Mouse (Mus musculus) kidney, embryonic 16.5 days (tissue): ENCODE data around the gene Kcnk3. TPM values are rescaled to one million over a fixed set of nuclear protein-coding genes. Genes with fewer than 3 reads are reported as not detected.

Experiments
- ATAC-seq: fragments of 200-750 bp; cut with Nextera tagmentation; 2 replicates; pipeline ENCODE4 v1.8.0; 2017; ENCODE audit warnings: moderate TSS enrichment; ENCODE audit not compliant: low FRiP score, low TSS enrichment
- H3K27ac ChIP-seq: fragments of 300-500 bp; sonication (generic); 2 replicates; pipeline ENCODE4 v1.5.1; 2014; ENCODE audit warnings: low read length
- H3K27me3 ChIP-seq: fragments of 300-500 bp; sonication (generic); 2 replicates; pipeline ENCODE4 v1.6.1; 2014; ENCODE audit warnings: low read length, control low read depth, mixed read lengths; ENCODE audit not compliant: insufficient read depth
- H3K36me3 ChIP-seq: fragments of 300-500 bp; sonication (generic); 2 replicates; pipeline ENCODE4 v1.6.1; 2014; ENCODE audit warnings: low read length, control low read depth, mixed read lengths; ENCODE audit not compliant: insufficient read depth
- H3K4me1 ChIP-seq: fragments of 300-500 bp; sonication (generic); 2 replicates; pipeline ENCODE4 v1.6.1; 2014; ENCODE audit warnings: low read length, control low read depth, mixed read lengths; ENCODE audit not compliant: insufficient read depth
- H3K4me2 ChIP-seq: fragments of 300-500 bp; sonication (generic); replicated peaks from 2 replicates; pipeline ENCODE4 v1.6.1; 2014; ENCODE audit warnings: low read depth, low read length
- H3K4me3 ChIP-seq: fragments of 300-500 bp; sonication (generic); 2 replicates; pipeline ENCODE4 v1.5.1; 2014; ENCODE audit warnings: mild to moderate bottlenecking, low read length
- H3K9ac ChIP-seq: fragments of 300-500 bp; sonication (generic); replicated peaks from 2 replicates; pipeline ENCODE4 v1.6.1; 2014; ENCODE audit warnings: low read length
- H3K9me3 ChIP-seq: fragments of 300-500 bp; sonication (generic); 2 replicates; pipeline ENCODE4 v1.6.1; 2016; ENCODE audit warnings: low read length, control low read depth
- WGBS: fragments of 180-500 bp; shearing (Covaris S2); extraction: QIAGEN DNeasy Blood & Tissue Kit; methylation state at CpG from one replicate; pipeline ENCODE4 v1.1.7; 2014; 5-methylcytosine and 5-hydroxymethylcytosine counted together
- polyA plus RNA-seq: library from polyadenylated mRNA; unstranded; fragments of >200 nt; fragmentation: Nextera tagmentation; extraction: Ambion mirVana; gene quantifications from 2 replicates; pipeline ENCODE4 v1.2.1, GENCODE M21; 2015

Gene Kcnk3
- polyA plus RNA-seq, 1 experiment from 2014 or later: 5.5 TPM

- Histone ChIP-seq H3K27ac (peak overlapping the region; percentile 51; the same call in 1 of the 2 replicates), H3K9me3 (no peaks in the 10 kb centered on the region), H3K4me2 (peak overlapping the region; percentile 90), H3K9ac (peak overlapping the region; percentile 80), H3K27me3 (no peaks in the 10 kb centered on the region), H3K4me1 (peaks cover 13% of the 10 kb centered on the region), H3K4me3 (peak overlapping the region; percentile 88), H3K36me3 (0 out of 2 replicates have a peak, but pooled peaks cover 3% of the 10 kb centered on the region)
- WGBS: 17% methylated on average over 9 of the region's 9 CpGs
- ATAC-seq: no peak
Measured at GRCm38 (mm10) chr5:30647396-30647795, 59.4 kb downstream of the Kcnk3 start.

GRCm38 (mm10) chr5:30647815-30648560 lies 60.0 kb downstream of the Kcnk3 start, which contains the start of gene Slc35f6:
TSS of gene Slc35f6 (plus strand) at chr5:30647933.
- Histone ChIP-seq H3K9ac (peak within 1 kb of the TSS; percentile 80), H3K4me1 (peaks cover 13% of the 10 kb centered on the region), H3K36me3 (0 out of 2 replicates have a peak, but pooled peaks cover 3% of the 10 kb centered on the region), H3K27me3 (no peaks in the 10 kb centered on the region), H3K9me3 (no peaks in the 10 kb centered on the region), H3K27ac (peak within 1 kb of the TSS; percentile 51; the same call in 1 of the 2 replicates), H3K4me3 (peak within 1 kb of the TSS; percentile 88), H3K4me2 (peak within 1 kb of the TSS; percentile 90)
- peak; percentile 96 for ATAC-seq
- WGBS: under 1% methylated on average over 38 of the region's 38 CpGs

DNA sequence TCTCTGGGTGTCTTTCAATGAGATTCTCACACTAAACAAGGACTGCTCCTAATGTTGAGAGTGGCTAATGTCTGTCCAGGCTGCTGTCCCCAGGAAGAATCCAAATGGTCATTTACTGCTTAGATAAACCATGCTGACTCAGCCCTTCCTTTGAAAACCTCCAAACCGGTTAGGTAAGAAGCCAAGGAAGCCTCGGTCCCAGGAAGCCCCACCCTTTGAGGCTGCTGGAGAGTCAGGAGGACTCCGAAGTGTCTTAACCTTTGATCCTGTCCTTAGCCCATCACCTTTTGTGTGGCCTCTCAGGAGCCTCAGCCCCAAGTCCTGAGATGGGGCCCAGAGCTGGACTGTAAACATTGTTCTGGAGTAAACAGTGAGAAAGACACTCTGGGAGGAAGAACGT lies 61.6 kb downstream of the Kcnk3 start:
- ATAC-seq: no peak
- Histone ChIP-seq H3K4me3 (no peak overlapping the region), H3K9ac (no peak overlapping the region), H3K9me3 (no peaks in the 10 kb centered on the region), H3K4me2 (no peak overlapping the region), H3K27me3 (no peaks in the 10 kb centered on the region), H3K4me1 (peaks cover 13% of the 10 kb centered on the region), H3K36me3 (0 out of 2 replicates have a peak, but pooled peaks cover 3% of the 10 kb centered on the region), H3K27ac (no peak overlapping the region)
- 64% methylated on average over 4 of the region's 4 CpGs for WGBS

- H3K4me2 ChIP-seq: no peak overlapping the region
- no peak overlapping the region for H3K27ac ChIP-seq
- H3K27me3 ChIP-seq: no peaks in the 10 kb centered on the region
- no peak overlapping the region for H3K9ac ChIP-seq
- WGBS: 85% methylated on average over 3 of the region's 3 CpGs
- H3K4me3 ChIP-seq: no peak overlapping the region
- peaks cover 13% of the 10 kb centered on the region for H3K4me1 ChIP-seq
- ATAC-seq: no peak
- H3K9me3 ChIP-seq: no peaks in the 10 kb centered on the region
- 0 out of 2 replicates have a peak, but pooled peaks cover 6% of the 10 kb centered on the region for H3K36me3 ChIP-seq
Measured at GRCm38 (mm10) chr5:30650756-30651155, 62.8 kb downstream of the Kcnk3 start.

DNA sequence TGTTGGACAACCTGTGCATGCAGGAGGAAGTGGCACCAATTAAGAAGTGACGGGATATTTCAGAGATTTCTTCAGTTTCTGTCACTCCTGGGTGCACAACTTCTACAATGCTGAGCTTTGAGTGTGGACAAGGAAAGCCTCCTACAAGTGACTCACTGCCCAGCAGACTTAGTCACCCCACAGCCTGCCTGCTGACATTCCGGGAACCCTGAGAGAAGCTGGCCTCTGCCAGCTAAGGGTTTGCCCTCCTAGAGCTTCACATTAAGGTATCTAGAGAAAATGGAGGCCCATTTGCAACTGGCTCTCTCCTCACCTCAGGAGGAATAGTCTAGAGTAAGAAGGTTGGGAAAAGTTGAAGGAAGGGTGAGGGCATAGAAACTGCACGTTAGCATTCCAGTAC lies 63.6 kb downstream of the Kcnk3 start:
- Histone ChIP-seq H3K27ac (no peak overlapping the region), H3K4me1 (peaks cover 13% of the 10 kb centered on the region), H3K27me3 (no peaks in the 10 kb centered on the region), H3K36me3 (0 out of 2 replicates have a peak, but pooled peaks cover 13% of the 10 kb centered on the region), H3K4me2 (no peak overlapping the region), H3K4me3 (no peak overlapping the region), H3K9ac (no peak overlapping the region), H3K9me3 (no peaks in the 10 kb centered on the region)
- ATAC-seq: no peak
- WGBS: 95% methylated on average over 3 of the region's 3 CpGs

- H3K4me1 ChIP-seq: peaks cover 8% of the 10 kb centered on the region
- no peak overlapping the region for H3K4me3 ChIP-seq
- 86% methylated on average over 6 of the region's 6 CpGs for WGBS
- H3K27me3 ChIP-seq: no peaks in the 10 kb centered on the region
- no peak overlapping the region for H3K27ac ChIP-seq
- H3K9me3 ChIP-seq: no peaks in the 10 kb centered on the region
- H3K9ac ChIP-seq: no peak overlapping the region
- no peak for ATAC-seq
- H3K36me3 ChIP-seq: peaks cover 24% of the 10 kb centered on the region
- H3K4me2 ChIP-seq: no peak overlapping the region
Measured at GRCm38 (mm10) chr5:30653246-30653645, 65.3 kb downstream of the Kcnk3 start.

- H3K27me3 ChIP-seq: no peaks in the 10 kb centered on the region
- no peak overlapping the region for H3K27ac ChIP-seq
- no peak overlapping the region for H3K9ac ChIP-seq
- no peak overlapping the region for H3K4me3 ChIP-seq
- H3K4me2 ChIP-seq: no peak overlapping the region
- 79% methylated on average over 8 of the region's 8 CpGs for WGBS
- H3K4me1 ChIP-seq: no peaks in the 10 kb centered on the region
- ATAC-seq: no peak
- H3K9me3 ChIP-seq: no peaks in the 10 kb centered on the region
- peaks cover 24% of the 10 kb centered on the region for H3K36me3 ChIP-seq
Measured at GRCm38 (mm10) chr5:30655042-30655441, 67.1 kb downstream of the Kcnk3 start.

- no peaks in the 10 kb centered on the region for H3K4me1 ChIP-seq
- peaks cover 24% of the 10 kb centered on the region for H3K36me3 ChIP-seq
- WGBS: 93% methylated on average over 6 of the region's 6 CpGs
- H3K27ac ChIP-seq: no peak overlapping the region
- no peak overlapping the region for H3K9ac ChIP-seq
- H3K4me3 ChIP-seq: no peak overlapping the region
- ATAC-seq: no peak
- 0 out of 2 replicates have a peak, but pooled peaks cover 3% of the 10 kb centered on the region for H3K9me3 ChIP-seq
- H3K4me2 ChIP-seq: no peak overlapping the region
- H3K27me3 ChIP-seq: no peaks in the 10 kb centered on the region
Measured at GRCm38 (mm10) chr5:30655526-30656195, 67.7 kb downstream of the Kcnk3 start.

DNA sequence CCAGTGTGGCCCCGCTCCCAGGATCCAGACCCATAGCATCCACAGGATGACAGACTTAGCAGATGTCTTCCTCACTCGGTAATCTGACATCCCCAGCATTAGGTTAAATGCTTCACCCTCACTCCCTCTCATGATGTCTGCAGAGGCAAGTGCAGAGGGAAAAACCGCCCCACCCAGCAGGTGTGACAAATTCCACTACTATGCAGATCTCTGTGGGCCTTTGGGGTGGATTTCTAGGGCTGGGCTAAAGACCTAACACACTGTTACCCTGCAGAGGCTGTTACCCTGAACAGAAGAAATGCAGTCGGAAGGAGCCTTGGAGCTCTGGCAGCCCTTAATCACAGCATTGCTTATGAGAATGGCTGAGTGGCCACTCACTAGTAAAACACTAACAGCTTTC lies 71.1 kb downstream of the Kcnk3 start:
- H3K4me3 ChIP-seq: no peak overlapping the region
- no peaks in the 10 kb centered on the region for H3K4me1 ChIP-seq
- H3K27ac ChIP-seq: no peak overlapping the region
- 77% methylated on average over 4 of the region's 4 CpGs for WGBS
- H3K4me2 ChIP-seq: no peak overlapping the region
- H3K9ac ChIP-seq: no peak overlapping the region
- H3K27me3 ChIP-seq: no peaks in the 10 kb centered on the region
- H3K36me3 ChIP-seq: peaks cover 20% of the 10 kb centered on the region
- no peak for ATAC-seq
- 0 out of 2 replicates have a peak, but pooled peaks cover 3% of the 10 kb centered on the region for H3K9me3 ChIP-seq

- Histone ChIP-seq H3K9me3 (0 out of 2 replicates have a peak, but pooled peaks cover 3% of the 10 kb centered on the region), H3K27me3 (no peaks in the 10 kb centered on the region), H3K36me3 (peaks cover 20% of the 10 kb centered on the region), H3K27ac (no peak overlapping the region), H3K4me2 (no peak overlapping the region), H3K4me1 (no peaks in the 10 kb centered on the region), H3K9ac (no peak overlapping the region), H3K4me3 (no peak overlapping the region)
- WGBS: 82% methylated on average over 1 of the region's 1 CpGs
- ATAC-seq: no peak
Measured at GRCm38 (mm10) chr5:30660278-30660677, 72.3 kb downstream of the Kcnk3 start.
